In the genomic region with DNA sequence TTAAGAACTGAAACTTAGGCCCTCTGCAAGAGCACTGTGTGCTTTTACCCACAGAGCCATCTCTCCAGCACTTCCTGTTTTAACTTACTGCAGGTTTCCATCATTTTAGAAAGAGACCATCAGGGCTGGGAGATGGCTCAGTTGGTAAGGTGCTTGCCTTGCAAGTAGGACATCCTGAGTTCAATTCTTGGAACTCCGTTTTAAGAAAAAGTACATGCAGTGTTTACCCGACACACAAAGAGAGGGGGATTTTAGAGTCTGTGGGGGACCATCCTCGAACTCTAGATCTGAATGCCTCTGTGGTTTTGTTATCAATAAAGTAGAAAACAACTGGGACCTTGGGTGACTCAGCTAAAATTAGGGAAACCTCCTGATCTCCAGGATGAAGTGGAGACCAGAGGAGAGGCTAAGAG, we compare ENCODE assay signal across 1 mouse cellular context.
TF ChIP-seq lines count a peak whose summit lies in the region.

No protein-coding gene starts in this region.

TF ChIP-seq in MEL, 35 proteins besides CTCF, POLR2A, EP300 and RAD21 (continued from another document):
- TF ChIP-seq NELFE (IDR thresholded peaks at IDR 0.05; ENCODE audit: low read depth, low read length) (no peak), MYC (IDR thresholded peaks at IDR 0.05; ENCODE audit: low read depth, low read length) (no peak), MYB (IDR thresholded peaks at IDR 0.05; ENCODE audit: low read depth, low read length) (no peak), USF2 (IDR thresholded peaks at IDR 0.05; ENCODE audit: borderline replicate concordance in 1 of 2, insufficient read depth in 1 of 2, low read depth in 1 of 2, low read length in 2 of 2) (no peak), CHD1 (IDR thresholded peaks at IDR 0.05; ENCODE audit: low read depth, low read length) (no peak), MAZ (IDR thresholded peaks at IDR 0.05; ENCODE audit: low read depth, low read length) (no peak), HCFC1 (IDR thresholded peaks at IDR 0.05; ENCODE audit: low read depth, low read length) (no peak), MAFK (IDR thresholded peaks at IDR 0.05; ENCODE audit: borderline replicate concordance, low read depth, low read length) (peak; percentile 88), SMC3 (IDR thresholded peaks at IDR 0.05; ENCODE audit: low read depth, low read length) (no peak), POLR2AphosphoS2 (IDR thresholded peaks at IDR 0.05; ENCODE audit: low read length) (no peak), CHD2 (IDR thresholded peaks at IDR 0.05; ENCODE audit: low read length) (no peak), TBP (IDR thresholded peaks at IDR 0.05; ENCODE audit: low read depth, low read length) (peak; percentile 98), MAX (IDR thresholded peaks at IDR 0.05; ENCODE audit: low read length) (0 out of 2 replicates have a peak, but pooled peaks have one; percentile 4), E2F4 (IDR thresholded peaks at IDR 0.05; ENCODE audit: borderline replicate concordance, low read depth, low read length) (no peak), ZC3H11A (IDR thresholded peaks at IDR 0.05; ENCODE audit: low read depth, low read length) (no peak), MXI1 (IDR thresholded peaks at IDR 0.05; ENCODE audit: low read depth, low read length) (peak; percentile 13; the same call in 1 of the 2 replicates), POLR2AphosphoS5 (IDR thresholded peaks at IDR 0.05; ENCODE audit: borderline replicate concordance, low read depth, low read length) (no peak), GATA1 (IDR thresholded peaks at IDR 0.05; ENCODE audit: low read depth, low read length) (peak; percentile 71)
